Mouse (Mus musculus) liver, adult 2 months (tissue): ENCODE results near the gene Pycr2.
A peak's percentile ranks its signal among the peaks of the same experiment; 100 is the strongest.

ENCODE experiments used
- CTCF ChIP-seq: fragments of 200-500 bp; IDR thresholded peaks from 2 replicates; pipeline ENCODE4 v1.5.1; 2011; ENCODE audit warnings: low read depth, low read length, control low read depth
- POLR2A ChIP-seq: fragments of 200-500 bp; IDR thresholded peaks from 2 replicates; pipeline ENCODE4 v1.6.1; 2011; ENCODE audit warnings: low read length, control low read depth; ENCODE audit not compliant: insufficient read depth; ENCODE audit errors: extremely low read depth

GRCm38 (mm10) chr1:180942166-180943031, 38.3 kb downstream of the Pycr2 start, which contains the start of gene Tmem63a:
- TF ChIP-seq CTCF: no peak
- 0 out of 2 replicates have a peak, but pooled peaks have one; percentile 31 for TF ChIP-seq POLR2A
